Mouse (Mus musculus) left cerebral cortex, adult 8-10 months (tissue): ENCODE results near the gene Tank. TPM values are rescaled to one million over a fixed set of nuclear protein-coding genes. Genes with fewer than 3 reads are reported as not detected.

Experiments used
- DNase-seq, 2 experiments: peaks; one replicate each; pipeline ENCODE4 v3.0.0; 2022; ENCODE audit warnings: low spot score in 2 of 2
- total RNA-seq, 4 experiments: library from RNA; stranded (reverse); gene quantifications; 2 replicates each; pipeline ENCODE4 v1.2.4; 2022

Gene Tank
- total RNA-seq, result 10 to 100 TPM; 26.7 to 35.8 (median 29.9) TPM

DNA sequence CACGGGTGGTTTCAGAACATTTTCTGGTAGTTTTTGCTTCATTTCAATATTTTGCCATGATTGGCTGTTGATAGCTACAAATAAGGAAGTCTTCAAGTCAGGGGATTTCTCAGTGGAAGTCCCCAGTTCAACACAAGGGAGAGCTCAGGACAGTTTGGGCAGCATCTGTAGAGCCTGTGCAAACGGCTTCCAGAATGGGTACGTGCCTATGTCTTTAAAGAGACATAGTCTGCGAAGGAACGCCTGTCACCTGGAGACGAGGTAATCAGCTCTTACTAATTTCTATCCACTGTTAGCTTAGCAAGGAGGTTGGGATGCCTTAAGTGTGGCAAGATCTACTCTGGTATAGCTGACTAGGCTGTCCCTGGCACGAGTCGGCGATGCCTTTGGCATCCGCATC is at the start of gene Tank:
Tank (plus strand) TSS at position 153 of the 400 bp plus-strand sequence.
- DNase-seq, result no peak

DNA sequence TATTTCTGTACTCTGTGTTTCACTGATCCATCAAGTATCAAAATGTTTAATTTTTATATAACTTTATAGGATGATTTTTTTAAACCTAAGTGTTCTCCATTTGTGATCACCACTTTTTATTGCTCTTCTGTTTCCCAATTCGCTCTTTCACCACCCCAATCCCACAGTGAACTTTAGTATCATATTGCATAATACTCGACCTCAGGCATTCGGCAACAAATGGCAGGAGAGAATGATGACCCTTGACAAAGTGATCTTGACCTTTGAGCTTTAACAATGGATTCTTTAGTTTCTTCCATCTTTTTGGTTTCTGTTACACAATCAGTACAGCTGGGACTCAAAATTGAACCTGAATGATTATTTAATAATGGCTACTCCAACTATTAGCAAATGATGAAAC is 46.1 kb upstream of the Tank start:
- DNase-seq, result no peak

DNA sequence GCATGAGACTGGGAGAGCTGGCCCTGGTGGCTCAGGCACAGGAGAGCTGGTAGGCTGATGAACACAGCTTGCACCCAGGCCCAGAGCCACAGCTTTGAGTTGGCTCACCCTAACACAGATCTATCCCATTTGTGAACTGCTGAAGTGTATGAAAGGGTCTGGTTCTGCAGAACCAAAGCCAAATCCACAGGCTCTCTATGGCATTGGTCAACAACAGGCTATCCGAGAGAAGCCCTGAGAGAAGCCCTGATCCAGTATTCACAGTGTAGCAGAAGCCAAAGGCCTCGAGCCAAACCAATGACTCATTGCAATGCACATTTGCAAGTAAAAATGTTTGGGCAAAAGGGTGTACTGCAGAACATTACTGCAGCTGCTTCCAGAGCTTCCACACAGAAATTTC is 45.3 kb upstream of the Tank start:
- peak; percentile 30 to 61 for DNase-seq

DNA sequence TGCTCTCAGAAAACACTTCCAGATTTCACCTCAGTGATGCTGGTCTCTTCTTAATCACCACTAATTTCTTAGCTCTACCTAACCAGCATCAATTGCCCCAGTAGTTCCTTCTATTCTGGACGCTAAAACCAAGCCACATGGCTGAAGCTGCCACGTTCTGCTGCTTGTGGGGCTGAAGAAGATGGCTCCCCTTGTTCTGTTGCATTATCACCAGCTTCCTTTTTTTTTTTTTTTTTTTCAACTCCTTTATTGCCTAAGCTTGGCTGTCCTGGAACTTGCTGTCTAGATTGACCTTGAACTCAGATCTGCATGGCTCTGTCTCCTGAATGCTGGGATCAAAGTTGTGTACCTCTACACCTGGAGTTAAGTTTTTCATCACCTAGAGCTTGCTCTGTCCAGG is 41.5 kb upstream of the Tank start:
- DNase-seq, result no peak

DNA sequence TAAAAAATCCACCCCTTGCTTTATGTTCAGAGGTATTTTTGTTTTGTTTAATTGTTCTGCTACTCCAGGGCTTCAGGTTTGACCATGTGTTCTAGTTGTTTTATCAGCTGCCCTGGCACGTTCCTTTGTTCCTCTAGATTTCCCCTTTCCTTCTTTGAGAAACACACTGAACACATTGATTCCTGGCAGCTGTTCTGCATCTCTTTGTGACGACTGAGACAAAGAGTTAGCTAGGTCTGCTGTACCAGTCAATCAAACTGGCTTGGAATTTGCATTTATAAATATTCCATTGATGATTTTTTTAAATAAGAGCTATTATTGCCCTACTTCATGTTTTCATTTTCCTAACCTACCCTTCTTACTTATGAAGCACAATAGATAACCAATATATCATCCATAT is 39.0 kb upstream of the Tank start:
- no peak for DNase-seq

DNA sequence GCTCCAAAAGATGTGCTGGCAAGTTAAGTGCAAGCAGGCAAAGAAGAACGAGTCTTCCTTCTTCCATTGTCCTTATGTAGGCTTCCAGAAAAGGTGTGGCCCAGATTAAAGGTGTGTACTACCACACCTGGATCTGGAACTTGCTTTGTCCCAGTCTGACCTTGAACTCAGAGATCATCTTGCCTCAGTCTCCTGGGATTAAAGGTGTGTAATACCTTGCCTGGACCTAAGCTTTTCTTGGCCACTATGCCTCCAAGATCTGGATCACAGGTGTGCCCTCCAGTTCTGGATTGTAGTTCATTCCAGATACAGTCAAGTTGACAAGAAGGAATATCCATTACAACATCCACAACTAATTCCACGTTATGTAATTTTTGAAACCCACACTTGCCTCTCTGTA is 36.0 kb upstream of the Tank start:
- DNase-seq, result no peak

DNA sequence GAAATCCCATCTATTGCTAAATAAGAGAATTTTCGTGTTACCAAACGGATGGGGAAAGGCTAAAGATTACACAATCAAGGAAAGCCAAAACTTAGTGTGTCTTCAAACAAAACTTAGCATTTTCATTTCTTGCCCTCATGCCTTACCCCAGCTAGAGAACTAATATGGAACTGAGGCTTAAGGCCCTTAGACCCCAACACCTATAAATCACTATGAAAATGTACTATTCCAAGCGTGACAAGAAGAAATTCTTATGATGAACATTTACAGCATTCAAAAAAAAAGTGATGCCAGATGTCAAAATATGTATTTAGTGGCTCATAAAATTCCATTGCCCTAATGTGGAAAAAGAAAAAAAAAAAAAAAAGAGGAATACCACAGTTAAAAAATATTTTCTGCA is 32.7 kb upstream of the Tank start:
- no peak for DNase-seq

DNA sequence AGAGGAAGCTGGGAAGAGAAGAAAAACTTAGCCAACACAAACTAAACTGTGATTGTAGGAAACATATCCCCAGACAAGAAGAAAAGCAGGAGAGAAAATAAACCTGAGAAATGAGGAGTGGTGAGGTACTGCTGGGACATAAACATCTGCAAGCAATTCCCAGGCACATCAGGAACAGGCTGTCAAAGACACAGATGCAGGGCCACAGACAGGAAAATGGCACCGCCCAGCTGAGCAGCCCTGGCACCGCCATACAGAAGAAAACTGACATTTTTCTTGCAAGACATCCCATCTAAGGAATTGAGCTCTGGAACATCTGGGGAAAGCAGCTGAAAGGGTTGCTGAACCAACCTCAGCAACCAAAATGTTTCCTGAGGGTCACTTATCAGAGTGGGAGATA is 30.4 kb upstream of the Tank start:
- DNase-seq, result no peak

DNA sequence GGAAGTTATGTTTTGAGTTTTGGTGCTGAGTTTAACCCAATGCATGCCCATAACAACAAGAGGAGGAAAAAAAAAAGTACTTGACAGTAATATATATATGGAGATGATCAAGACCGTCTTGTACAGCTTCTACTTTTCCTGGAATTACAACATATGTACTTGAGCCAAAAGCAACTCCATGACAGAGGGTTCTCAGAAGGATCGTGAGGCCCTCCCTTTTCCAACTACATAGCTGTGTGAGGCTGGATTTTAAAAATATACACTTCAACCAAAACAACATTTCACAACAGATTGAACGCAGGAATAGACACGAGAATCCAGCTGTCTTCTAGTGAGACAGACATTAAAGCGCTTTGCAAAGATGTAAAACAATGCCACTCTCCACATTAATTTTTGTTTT is 26.7 kb upstream of the Tank start:
- DNase-seq, result no peak

DNA sequence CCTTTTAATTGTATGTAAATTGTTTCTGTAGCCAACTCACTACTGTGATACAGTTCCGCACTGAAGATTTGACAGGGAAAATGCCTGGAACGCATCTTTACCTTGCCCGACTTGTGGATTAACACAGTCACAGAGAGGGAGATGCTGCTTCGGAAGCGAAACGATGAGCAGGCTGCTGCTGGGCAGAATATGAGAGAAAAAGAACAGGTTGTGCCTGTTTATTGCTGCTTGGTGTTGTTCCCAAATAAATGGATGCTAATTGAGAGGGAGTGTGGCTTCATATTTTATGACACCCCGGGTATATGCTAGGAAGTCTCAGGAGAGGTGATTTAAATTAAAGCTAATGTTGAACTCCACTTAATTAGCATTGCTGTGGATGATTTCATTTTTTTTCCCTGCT is 23.0 kb upstream of the Tank start:
- no peak for DNase-seq

DNA sequence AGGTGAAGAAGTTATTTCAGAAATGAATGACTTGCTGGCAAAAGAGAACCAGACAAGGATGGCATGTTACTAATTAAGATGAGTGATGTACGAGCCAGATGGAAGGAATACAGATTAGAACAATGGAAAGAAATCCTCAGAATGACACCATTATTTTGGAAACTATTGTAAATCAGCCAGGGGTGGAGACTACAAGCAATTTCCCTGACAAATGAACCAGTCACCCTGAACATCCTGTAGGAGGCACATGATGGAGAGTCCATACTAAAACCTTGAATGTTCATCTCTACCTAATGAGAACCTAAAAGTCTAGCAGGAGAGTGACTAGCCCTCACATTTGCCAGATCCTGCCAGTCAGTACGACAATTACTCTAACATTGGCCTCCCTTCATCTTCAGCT is 22.6 kb upstream of the Tank start:
- DNase-seq, result no peak

DNA sequence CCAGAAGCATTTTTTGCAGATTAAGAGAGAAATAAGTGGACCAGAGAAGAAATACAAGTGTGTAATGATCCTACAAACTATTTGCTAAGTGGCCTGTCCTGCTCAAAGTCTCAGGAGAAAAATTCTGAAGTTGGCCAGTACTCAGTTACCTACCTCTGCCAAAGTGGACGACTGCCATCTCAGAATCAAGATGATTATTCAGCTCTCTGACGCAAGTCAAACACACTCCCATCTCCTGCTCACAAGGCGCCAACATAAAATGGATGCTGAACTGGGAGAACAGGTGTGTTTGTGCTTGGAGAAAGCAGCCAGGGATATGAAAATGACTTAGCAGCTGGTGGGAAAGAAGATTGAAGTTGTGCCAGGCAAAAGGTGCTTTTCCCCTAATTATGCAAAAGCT is 21.7 kb upstream of the Tank start:
- no peak for DNase-seq

DNA sequence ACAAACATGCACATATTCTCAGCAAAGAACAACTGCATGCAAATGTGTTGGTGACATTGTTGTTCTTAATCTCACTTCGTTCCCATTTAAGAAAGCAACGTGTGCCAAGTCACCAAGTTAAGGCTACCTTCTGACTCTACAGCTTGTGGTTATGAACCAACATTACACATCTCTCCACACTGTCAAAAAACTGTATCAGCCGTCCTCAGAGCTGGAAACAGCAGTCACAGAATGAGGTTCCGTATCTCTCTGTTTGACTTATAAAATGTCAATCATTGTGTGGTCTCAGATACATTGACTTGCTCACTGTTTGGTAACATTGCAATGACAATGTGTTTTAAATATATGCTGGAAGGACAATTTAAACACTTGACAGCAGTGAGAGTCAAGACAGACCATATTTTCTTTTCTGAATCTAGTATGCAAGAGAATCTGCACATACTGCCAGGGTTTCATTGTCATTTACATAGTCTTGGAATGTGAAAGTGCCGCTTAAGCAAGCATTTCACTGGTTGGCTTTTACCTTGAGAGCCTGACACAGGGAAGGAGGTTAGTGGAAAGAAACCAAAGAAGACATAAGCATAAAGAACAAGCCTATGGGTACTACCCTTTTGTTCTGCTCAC is 20.4 kb upstream of the Tank start:
- no peak for DNase-seq

DNA sequence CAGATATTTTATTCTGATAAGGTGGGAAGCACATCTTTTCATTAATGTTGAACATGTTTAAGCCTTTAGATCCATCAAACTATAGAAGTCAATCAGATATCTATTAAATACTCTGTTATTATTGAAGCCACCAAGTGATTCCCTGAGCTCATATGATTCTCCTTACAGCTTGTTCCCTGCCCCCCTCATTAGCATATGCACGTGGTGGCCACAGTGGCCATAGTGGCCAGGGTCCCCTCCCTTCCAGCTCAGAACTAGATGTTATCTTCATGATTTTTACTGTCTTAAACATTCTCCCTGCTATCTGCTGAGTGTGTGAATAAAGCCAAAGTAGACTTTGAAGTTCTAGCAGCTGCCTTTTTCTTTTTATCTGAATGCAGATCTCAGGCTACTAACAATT is 17.3 kb upstream of the Tank start:
- no peak for DNase-seq

DNA sequence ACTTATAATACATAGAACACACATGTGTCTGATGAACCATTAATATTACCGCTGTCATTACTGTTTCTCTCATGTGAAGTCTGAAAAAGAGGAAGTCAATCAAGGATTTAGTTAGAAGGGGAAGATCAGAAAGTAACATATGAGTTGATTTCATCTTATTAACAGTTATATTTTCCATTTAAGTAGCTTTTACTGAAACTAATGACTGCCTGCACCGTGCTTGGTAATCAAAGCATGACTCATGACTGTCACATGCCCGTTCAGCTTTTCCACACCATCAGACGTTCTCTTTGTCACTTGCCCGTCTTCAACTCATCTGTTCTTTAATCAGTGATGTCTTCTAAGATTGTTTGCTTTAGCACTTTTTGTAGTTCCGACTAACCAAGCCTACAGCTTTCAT is 15.2 kb upstream of the Tank start:
- DNase-seq, result no peak

DNA sequence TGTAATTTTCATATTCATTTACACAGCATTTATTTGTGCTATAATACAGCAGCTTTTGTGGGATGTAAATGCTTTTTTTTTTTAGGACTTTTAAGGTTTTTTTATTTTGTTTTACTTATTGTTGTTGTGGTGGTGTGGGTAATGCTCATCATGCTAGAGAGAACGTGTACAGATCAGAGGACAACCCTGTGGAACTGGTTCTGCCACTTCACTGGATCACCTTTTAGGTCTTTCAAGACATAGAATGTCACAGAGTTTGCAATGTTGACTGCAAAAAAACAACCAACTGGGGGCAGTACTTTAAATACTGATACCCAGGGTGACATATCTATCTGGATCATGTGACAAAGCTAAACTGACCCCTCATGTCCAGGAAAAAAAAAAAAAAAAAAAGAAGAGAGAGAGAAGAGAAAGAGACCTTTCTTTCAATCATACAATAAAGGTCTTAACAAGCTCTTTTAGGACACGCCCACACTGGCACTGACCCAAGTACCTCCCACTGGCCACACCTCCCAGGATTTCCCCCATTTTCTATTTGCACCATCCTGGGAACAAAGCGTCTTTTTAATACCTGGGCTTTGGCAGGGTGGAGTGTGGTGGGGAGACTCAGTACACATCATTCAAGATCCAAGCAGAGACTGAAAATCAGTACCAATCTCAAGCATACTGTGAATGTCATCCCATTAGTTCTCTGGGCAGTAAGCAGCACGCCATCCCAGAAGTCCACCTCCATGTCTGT is 11.2 kb upstream of the Tank start:
- no peak for DNase-seq

DNA sequence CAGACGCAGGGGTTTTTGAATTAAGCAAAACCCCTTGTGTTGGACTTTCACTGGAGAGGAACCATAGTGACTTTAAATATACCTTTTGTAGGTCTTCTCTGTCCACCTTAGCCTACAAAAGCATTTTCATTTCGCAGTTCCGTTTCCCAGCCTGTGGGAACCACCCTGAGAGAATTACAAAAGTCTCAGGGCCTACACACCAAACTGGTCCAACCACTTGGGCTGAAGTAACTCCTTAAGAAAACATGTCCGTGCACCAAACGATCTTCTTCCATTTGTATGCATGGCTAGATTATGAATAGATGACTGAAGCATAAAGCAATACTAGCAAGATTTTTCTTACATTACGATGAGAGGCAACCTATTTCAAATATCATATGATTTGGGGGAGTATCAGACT is 9.2 kb upstream of the Tank start:
- DNase-seq, result no peak

DNA sequence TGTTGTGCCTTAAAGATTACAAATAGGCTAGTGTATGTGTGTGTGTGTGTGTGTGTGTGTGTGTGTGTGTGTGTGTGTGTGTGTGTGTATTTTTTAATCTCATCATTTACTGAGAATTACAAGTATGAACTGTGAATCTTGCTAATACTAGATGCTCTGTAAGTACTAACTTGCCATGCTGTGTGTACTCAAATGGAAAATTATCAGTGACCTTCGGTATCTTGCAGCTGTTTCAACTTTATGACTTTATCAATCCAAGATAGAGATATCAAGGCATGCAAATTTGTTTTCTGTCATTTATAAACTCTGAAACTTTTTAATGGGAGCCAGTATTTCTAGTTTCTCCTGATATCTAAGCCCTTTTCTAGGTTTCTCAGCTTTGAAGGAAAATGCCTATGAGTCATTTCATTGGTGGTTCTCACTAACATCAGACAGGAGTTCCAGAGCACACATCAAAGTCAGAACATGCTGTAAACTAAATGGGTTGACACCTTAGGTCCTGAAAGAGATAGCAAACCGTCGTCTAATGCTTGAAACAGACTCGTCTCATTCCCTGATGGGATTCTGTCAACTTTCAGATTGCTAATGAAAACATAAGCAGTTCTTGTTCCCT is 6.9 kb upstream of the Tank start:
- DNase-seq, result no peak

DNA sequence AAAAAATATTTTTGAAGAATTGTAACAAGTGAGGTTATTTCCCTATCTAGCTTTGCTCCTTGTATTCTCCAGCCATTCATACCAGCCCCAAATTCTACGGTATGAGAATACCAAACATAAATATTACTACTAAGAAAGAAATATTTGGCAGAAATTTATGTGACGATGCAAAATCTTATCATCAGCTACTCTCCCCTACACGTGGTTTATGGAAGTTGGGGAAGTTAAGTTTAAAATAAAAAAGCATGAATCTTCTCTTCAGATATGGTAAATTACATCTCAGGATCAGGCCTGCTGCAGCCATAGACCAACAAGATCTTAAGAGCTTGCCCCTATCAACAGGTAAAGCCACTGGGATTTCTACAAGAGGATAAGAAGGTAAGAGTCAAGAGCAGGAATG is 1.9 kb upstream of the Tank start:
- no peak for DNase-seq

DNA sequence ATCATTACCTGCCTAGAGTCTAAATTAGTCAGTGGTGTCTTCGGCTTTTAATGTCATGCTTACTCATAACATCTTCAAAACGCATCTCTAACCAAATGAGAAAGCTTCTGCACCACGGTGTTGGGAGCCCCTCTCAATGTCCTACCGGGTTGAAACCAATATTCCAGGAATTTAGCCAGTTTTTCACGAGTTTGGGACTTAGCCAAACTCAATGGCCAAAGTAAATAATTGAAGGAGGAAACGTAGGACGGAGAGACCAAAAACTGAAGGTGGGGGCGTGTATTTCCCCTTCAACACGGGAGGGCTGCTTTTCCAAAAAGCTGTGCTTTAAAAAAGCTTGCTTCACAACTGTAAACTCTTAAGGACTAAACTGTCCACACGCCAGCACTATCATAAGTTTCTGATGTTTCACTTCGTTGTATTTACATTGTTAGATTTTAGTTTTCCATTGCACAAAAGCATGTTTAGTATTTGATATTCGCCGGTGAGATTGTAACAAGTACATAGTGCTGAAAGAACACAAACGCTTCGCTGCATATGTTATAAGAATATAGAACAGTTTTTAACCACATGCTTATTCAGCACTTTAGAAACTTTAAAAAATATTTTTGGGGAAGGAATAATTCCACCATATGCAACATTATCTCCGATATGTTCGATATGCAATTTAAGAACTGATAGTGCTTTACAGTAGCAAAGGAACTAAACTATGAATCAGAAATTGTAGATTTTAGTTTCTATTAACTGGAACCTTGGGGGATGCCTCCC is 1.3 kb upstream of the Tank start:
- no peak for DNase-seq

DNA sequence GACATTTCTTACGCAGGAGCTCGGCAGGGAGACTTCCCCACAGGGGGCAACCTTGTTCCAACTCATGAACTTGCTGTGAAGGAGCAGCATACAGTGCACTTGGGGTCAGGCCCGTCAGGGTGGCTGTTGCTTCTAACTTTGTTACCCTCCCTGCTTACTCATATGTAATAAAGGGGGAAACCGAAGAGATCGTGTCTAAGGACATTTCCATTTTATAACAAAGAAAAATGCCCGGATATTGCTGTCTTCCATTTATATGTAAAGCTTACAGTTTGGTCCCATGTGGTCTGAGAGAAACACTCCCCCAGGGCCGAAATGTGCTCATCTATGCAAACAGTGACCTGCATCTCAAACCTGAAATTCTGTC is 706 bp upstream of the Tank start:
- DNase-seq, result no peak

DNA sequence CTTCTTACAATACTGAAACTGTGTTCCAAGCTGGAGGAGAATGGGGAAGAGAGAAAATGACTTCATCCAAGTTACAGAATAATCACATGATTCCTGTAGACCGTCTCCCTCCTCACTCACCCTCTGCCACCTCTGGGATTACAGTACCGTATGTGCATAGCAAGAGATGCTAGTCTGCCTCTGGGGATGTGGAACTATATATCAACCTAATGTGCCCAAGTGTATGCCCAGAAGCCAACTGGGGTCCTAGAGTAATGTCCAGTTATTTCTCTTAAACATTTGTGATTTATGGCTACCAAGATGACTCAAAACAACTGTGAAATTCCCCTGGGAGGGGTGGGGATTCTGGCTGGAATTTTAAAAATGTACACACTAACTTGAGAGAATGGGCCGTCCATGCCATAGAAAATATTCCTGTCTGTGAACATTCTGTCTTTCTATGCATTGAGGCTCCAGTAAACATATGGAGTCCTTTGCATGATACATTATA is 1.2 kb downstream of the Tank start:
- no peak for DNase-seq
